Mouse (Mus musculus): Measurements from ENCODE around the gene Rrnad1. TPM values are rescaled to one million over a fixed set of nuclear protein-coding genes. Genes with fewer than 3 reads are reported as not detected.

Rrnad1 gene
- polyA plus RNA-seq, 1 experiment from 2014 or later = 14.4 TPM

DNA sequence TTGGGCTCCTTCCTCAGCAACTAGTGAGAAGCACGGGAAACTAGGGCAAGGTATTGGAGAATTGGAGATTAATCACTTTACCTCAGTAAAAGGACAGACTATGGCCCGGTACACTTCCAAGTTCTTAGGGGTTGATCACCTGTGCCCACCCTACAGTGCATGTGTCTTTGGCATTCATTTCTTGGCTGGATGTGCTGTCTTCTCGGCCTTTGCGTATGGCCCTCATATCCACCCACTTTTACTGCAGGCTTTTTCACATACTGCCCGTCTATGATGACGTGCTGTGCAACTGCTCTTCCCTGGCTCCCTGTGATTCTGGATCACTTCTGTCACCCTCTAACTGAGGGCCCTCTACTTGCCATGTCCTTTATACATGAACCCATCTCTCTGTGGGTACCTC is 44.1 kb downstream of the Rrnad1 start:
- Histone ChIP-seq H3K4me3 (ENCODE audit: control insufficient read depth in 1 of 2, insufficient read depth in 1 of 2, low read depth in 1 of 2, low read length in 2 of 2) (peak overlapping the region in 1 of 2 experiments; percentile 84; a peak in 1 of 4 replicates), H3K4me2 (ENCODE audit: low read length) (peak overlapping the region; percentile 88), H3K9ac (ENCODE audit: low read length) (no peak overlapping the region), H3K27ac (replicated peaks in 1 of 2; ENCODE audit: control insufficient read depth in 1 of 2, insufficient read depth in 1 of 2, low read depth in 2 of 2, low read length in 2 of 2) (no peak overlapping the region), H3K27me3 (ENCODE audit: control insufficient read depth, insufficient read depth, low read length) (no peaks in the 10 kb centered on the region), H3K36me3 (ENCODE audit: control insufficient read depth, insufficient read depth, low read length) (0 out of 2 replicates have a peak, but pooled peaks cover under 1% of the 10 kb centered on the region), H3K9me3 (ENCODE audit: control insufficient read depth, low read length) (peaks cover 8% of the 10 kb centered on the region; the same call in 1 of the 2 replicates), H3K4me1 (ENCODE audit: control insufficient read depth in 2 of 2, insufficient read depth in 2 of 2, low read length in 2 of 2) (peaks cover 2 to 12% of the 10 kb centered on the region in 2 experiments; a peak in 3 of 4 replicates)
- no peak for ATAC-seq (ENCODE audit: insufficient number of reproducible peaks, insufficient read depth, low FRiP score, low read depth)
- 80% methylated on average over 6 of the region's 6 CpGs for WGBS

DNA sequence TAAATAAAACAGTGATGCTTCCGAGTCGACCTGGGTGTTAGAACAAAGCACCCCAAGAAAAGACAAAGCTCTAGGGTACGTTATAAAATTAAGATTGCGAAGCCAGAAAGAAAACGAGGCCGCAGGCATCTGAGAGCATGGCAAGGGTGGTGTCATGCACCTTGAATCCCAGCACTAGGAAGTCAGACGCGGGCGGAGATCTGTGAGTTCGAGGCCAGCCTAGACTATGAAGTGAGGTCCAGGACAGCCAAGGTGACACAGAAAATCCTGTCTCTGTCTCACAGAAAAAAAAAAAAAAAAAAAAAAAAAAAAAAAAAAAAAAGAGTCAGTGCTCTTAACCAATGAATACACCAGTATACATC is 44.5 kb downstream of the Rrnad1 start:
- WGBS = 11% methylated on average over 10 of the region's 10 CpGs

DNA sequence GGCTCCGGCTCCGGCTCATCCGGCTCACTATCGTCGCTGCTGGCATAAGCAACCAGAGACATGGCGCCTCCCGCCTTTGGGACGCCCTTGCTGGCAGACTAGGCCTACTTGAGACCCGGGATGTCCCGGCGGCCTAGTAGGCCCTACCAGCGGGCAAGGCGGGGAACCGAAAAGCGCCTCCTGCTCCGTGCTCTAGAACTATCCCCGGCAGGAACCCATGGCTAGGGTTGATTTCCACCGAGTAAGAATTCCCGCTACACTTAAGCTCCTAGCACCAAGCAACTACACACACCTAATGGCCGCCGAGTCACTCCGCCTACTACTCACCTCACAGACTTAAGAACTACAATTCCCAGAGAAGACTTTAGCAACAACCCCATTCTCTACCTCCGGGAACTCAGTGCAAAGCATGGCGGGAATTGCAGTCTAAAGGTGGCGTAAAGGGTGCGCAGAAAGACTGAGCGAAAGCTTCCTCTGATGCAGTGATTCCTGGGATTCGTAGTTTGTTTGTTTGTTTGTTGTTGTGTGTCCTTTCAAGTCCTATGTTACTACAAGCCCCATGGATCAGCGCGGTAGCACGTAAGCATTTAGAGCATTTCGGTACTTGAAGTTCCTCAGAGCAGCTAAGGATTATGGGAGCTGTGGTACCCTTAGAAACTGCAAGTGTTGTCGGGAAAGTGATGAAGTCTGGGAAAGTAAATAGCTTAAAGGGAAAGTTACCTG is 45.1 kb downstream of the Rrnad1 start, which contains the start of gene Prcc:
Gene Prcc (minus strand): TSS at position 328 of the 723 bp plus-strand sequence.
- H3K4me2 ChIP-seq (ENCODE audit: low read length) = peak within 1 kb of the TSS; percentile 88
- peak; percentile 96 for ATAC-seq (ENCODE audit: insufficient number of reproducible peaks, insufficient read depth, low FRiP score, low read depth)
- peaks cover 6% of the 10 kb centered on the region for H3K36me3 ChIP-seq (ENCODE audit: control insufficient read depth, insufficient read depth, low read length)
- peaks cover 8% of the 10 kb centered on the region; the same call in 1 of the 2 replicates for H3K9me3 ChIP-seq (ENCODE audit: control insufficient read depth, low read length)
- H3K4me3 ChIP-seq (ENCODE audit: control insufficient read depth in 1 of 2, insufficient read depth in 1 of 2, low read depth in 1 of 2, low read length in 2 of 2) = peak within 1 kb of the TSS; percentile 84 to 93
- H3K4me1 ChIP-seq (ENCODE audit: control insufficient read depth in 2 of 2, insufficient read depth in 2 of 2, low read length in 2 of 2) = peaks cover 2 to 12% of the 10 kb centered on the region in 2 experiments; a peak in 3 of 4 replicates
- H3K27me3 ChIP-seq (ENCODE audit: control insufficient read depth, insufficient read depth, low read length) = no peaks in the 10 kb centered on the region
- peak within 1 kb of the TSS; percentile 90 for H3K9ac ChIP-seq (ENCODE audit: low read length)
- under 1% methylated on average over 33 of the region's 33 CpGs for WGBS
- peak within 1 kb of the TSS; percentile 92 to 94 for H3K27ac ChIP-seq (replicated peaks in 1 of 2; ENCODE audit: control insufficient read depth in 1 of 2, insufficient read depth in 1 of 2, low read depth in 2 of 2, low read length in 2 of 2)

More for the DNA sequence above, 44.5 kb downstream of the Rrnad1 start:
- no peak for ATAC-seq (ENCODE audit: insufficient number of reproducible peaks, insufficient read depth, low FRiP score, low read depth)
- peak overlapping the region; percentile 88 for H3K4me2 ChIP-seq (ENCODE audit: low read length)
- H3K27me3 ChIP-seq (ENCODE audit: control insufficient read depth, insufficient read depth, low read length) = no peaks in the 10 kb centered on the region
- peaks cover 8% of the 10 kb centered on the region; the same call in 1 of the 2 replicates for H3K9me3 ChIP-seq (ENCODE audit: control insufficient read depth, low read length)
- H3K9ac ChIP-seq (ENCODE audit: low read length) = no peak overlapping the region
- H3K27ac ChIP-seq (replicated peaks in 1 of 2; ENCODE audit: control insufficient read depth in 1 of 2, insufficient read depth in 1 of 2, low read depth in 2 of 2, low read length in 2 of 2) = peak overlapping the region; percentile 33 to 37; a peak in 2 of 4 replicates
- peak overlapping the region; percentile 62 to 84 for H3K4me3 ChIP-seq (ENCODE audit: control insufficient read depth in 1 of 2, insufficient read depth in 1 of 2, low read depth in 1 of 2, low read length in 2 of 2)
- H3K36me3 ChIP-seq (ENCODE audit: control insufficient read depth, insufficient read depth, low read length) = 0 out of 2 replicates have a peak, but pooled peaks cover 3% of the 10 kb centered on the region
- peaks cover 2 to 12% of the 10 kb centered on the region in 2 experiments; a peak in 3 of 4 replicates for H3K4me1 ChIP-seq (ENCODE audit: control insufficient read depth in 2 of 2, insufficient read depth in 2 of 2, low read length in 2 of 2)

DNA sequence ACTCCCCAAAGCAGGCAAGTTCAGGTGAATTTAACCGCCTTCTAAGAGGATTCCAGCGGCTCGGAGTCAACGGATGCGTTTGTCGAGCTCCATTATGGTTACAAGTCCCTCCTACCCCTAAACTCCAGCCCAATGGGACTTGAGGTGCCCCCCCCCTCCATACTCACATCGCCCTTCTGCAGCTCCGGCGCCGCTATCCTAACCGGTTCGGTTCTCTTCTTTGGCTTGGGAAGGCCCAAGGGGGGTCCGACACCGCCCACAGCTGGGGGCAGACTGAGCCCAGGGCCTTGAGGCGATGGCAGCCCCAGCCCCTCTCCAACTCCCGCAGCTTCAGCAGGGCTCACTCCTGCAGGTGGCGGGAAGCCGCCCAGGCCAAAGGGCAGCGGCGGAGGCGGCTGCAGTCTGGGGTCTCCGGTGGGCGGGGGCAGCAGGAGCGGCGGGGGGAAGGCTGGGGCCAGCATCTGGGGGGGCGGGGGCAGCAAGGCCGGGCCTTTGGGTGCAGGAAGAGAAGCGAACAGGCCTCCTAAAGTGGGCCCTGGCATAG is 45.7 kb downstream of the Rrnad1 start:
- H3K4me1 ChIP-seq (ENCODE audit: control insufficient read depth in 2 of 2, insufficient read depth in 2 of 2, low read length in 2 of 2) = peaks cover 2 to 12% of the 10 kb centered on the region in 2 experiments; a peak in 3 of 4 replicates
- peak; percentile 0 for ATAC-seq (ENCODE audit: insufficient number of reproducible peaks, insufficient read depth, low FRiP score, low read depth)
- H3K36me3 ChIP-seq (ENCODE audit: control insufficient read depth, insufficient read depth, low read length) = peaks cover 13% of the 10 kb centered on the region
- WGBS = under 1% methylated on average over 27 of the region's 28 CpGs
- peak overlapping the region; percentile 90 for H3K9ac ChIP-seq (ENCODE audit: low read length)
- peaks cover 8% of the 10 kb centered on the region; the same call in 1 of the 2 replicates for H3K9me3 ChIP-seq (ENCODE audit: control insufficient read depth, low read length)
- H3K4me3 ChIP-seq (ENCODE audit: control insufficient read depth in 1 of 2, insufficient read depth in 1 of 2, low read depth in 1 of 2, low read length in 2 of 2) = peak overlapping the region; percentile 84 to 93
- H3K4me2 ChIP-seq (ENCODE audit: low read length) = peak overlapping the region; percentile 88
- H3K27me3 ChIP-seq (ENCODE audit: control insufficient read depth, insufficient read depth, low read length) = no peaks in the 10 kb centered on the region
- H3K27ac ChIP-seq (replicated peaks in 1 of 2; ENCODE audit: control insufficient read depth in 1 of 2, insufficient read depth in 1 of 2, low read depth in 2 of 2, low read length in 2 of 2) = peak overlapping the region; percentile 92 to 94

DNA sequence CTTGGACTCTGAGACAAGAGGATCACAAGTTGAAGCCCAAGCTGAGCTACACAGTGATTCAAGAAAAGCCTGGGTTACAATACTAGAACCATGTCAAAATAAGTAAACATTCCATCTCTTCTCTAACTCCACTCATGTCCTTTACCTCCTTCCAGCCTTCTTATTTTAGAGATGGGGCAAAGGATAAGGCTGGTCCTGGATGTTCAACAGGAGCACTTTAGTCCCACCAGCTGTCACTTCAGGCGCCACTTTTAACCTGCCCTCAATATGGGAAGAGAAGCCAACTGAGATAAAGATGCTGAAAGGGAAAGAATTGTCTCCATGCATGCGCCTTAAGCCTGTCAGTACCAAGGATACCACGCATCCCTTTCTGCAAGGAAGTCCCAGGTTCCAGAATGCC is 46.2 kb downstream of the Rrnad1 start:
- peaks cover 17% of the 10 kb centered on the region for H3K36me3 ChIP-seq (ENCODE audit: control insufficient read depth, insufficient read depth, low read length)
- peak overlapping the region; percentile 88 for H3K4me2 ChIP-seq (ENCODE audit: low read length)
- H3K27me3 ChIP-seq (ENCODE audit: control insufficient read depth, insufficient read depth, low read length) = no peaks in the 10 kb centered on the region
- peaks cover 8% of the 10 kb centered on the region; the same call in 1 of the 2 replicates for H3K9me3 ChIP-seq (ENCODE audit: control insufficient read depth, low read length)
- ATAC-seq (ENCODE audit: insufficient number of reproducible peaks, insufficient read depth, low FRiP score, low read depth) = no peak
- peak overlapping the region in 1 of 2 experiments; percentile 94; a peak in 1 of 4 replicates for H3K27ac ChIP-seq (replicated peaks in 1 of 2; ENCODE audit: control insufficient read depth in 1 of 2, insufficient read depth in 1 of 2, low read depth in 2 of 2, low read length in 2 of 2)
- H3K4me3 ChIP-seq (ENCODE audit: control insufficient read depth in 1 of 2, insufficient read depth in 1 of 2, low read depth in 1 of 2, low read length in 2 of 2) = peak overlapping the region; percentile 84 to 93
- 0% methylated on average over 3 of the region's 3 CpGs for WGBS
- H3K4me1 ChIP-seq (ENCODE audit: control insufficient read depth in 2 of 2, insufficient read depth in 2 of 2, low read length in 2 of 2) = peaks cover 2 to 12% of the 10 kb centered on the region in 2 experiments; a peak in 3 of 4 replicates
- H3K9ac ChIP-seq (ENCODE audit: low read length) = peak overlapping the region; percentile 90

DNA sequence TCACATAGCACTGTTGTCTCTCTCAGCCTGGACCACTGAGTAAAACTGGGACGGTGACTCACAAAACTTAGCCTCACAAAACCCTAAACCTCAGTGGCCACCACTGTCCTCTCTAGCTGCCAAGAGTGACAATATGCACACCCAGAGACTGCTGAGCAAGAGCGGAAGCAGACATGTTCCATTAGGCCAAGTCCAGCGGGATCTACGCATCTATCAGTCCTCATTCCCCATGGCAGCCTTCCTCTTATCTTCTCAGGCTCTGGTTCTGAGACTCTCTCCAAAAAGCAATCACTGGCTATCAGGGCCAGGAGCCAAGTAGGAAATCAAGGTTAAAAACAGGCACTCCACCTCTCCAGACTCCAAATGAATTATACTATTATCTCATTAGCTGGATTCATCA is 52.8 kb downstream of the Rrnad1 start:
- Histone ChIP-seq H3K9me3 (ENCODE audit: control insufficient read depth, low read length) (no peaks in the 10 kb centered on the region), H3K27ac (replicated peaks in 1 of 2; ENCODE audit: control insufficient read depth in 1 of 2, insufficient read depth in 1 of 2, low read depth in 2 of 2, low read length in 2 of 2) (no peak overlapping the region), H3K4me3 (ENCODE audit: control insufficient read depth in 1 of 2, insufficient read depth in 1 of 2, low read depth in 1 of 2, low read length in 2 of 2) (no peak overlapping the region), H3K4me1 (ENCODE audit: control insufficient read depth in 2 of 2, insufficient read depth in 2 of 2, low read length in 2 of 2) (peaks cover 0 to 7% of the 10 kb centered on the region in 2 experiments; a peak in 1 of 4 replicates), H3K27me3 (ENCODE audit: control insufficient read depth, insufficient read depth, low read length) (no peaks in the 10 kb centered on the region), H3K4me2 (ENCODE audit: low read length) (no peak overlapping the region), H3K9ac (ENCODE audit: low read length) (no peak overlapping the region), H3K36me3 (ENCODE audit: control insufficient read depth, insufficient read depth, low read length) (peaks cover 44% of the 10 kb centered on the region)
- ATAC-seq (ENCODE audit: insufficient number of reproducible peaks, insufficient read depth, low FRiP score, low read depth) = no peak
- 53% methylated on average over 4 of the region's 4 CpGs for WGBS
